Mouse (Mus musculus) gastrocnemius, postnatal 10 days (tissue): ENCODE data around the gene Tssk6. TPM values are rescaled to one million over a fixed set of nuclear protein-coding genes. Genes with fewer than 3 reads are reported as not detected.
"Not testable (repeated sequence)": the region's sequence is repeated elsewhere in the genome, so short reads cannot be mapped to it uniquely, and the experiment has no call there.

ENCODE experiments used
- DNase-seq: peaks from one replicate; pipeline ENCODE4 v3.0.0; 2021; ENCODE audit warnings: mixed read lengths
- total RNA-seq, 2 experiments: library from RNA; stranded (reverse); gene quantifications; 2 replicates each; pipeline ENCODE4 v1.2.3; 2021

Tssk6 gene
- total RNA-seq, 2 experiments from 2014 or later = 0.38 TPM; not detected in 1

- peak; percentile 59 for DNase-seq
Measured at GRCm38 (mm10) chr8:69919010-69919409, 17.0 kb downstream of the Tssk6 start.

- no peak for DNase-seq
Measured at GRCm38 (mm10) chr8:69919876-69920662, 18.1 kb downstream of the Tssk6 start.

- no peak for DNase-seq
Measured at GRCm38 (mm10) chr8:69921141-69921540, 19.2 kb downstream of the Tssk6 start.

- no peak for DNase-seq
Measured at GRCm38 (mm10) chr8:69923986-69924385, 22.0 kb downstream of the Tssk6 start.

GRCm38 (mm10) chr8:69926901-69927300 lies 24.9 kb downstream of the Tssk6 start:
- DNase-seq = no peak

- no peak for DNase-seq
Measured at GRCm38 (mm10) chr8:69933811-69934210, 31.8 kb downstream of the Tssk6 start.

GRCm38 (mm10) chr8:69934582-69934981 lies 32.6 kb downstream of the Tssk6 start:
- no peak for DNase-seq

GRCm38 (mm10) chr8:69935431-69935830 lies 33.4 kb downstream of the Tssk6 start:
- no peak for DNase-seq

- no peak for DNase-seq
Measured at GRCm38 (mm10) chr8:69936050-69936794, 34.2 kb downstream of the Tssk6 start.

- no peak for DNase-seq
Measured at GRCm38 (mm10) chr8:69937466-69937865, 35.5 kb downstream of the Tssk6 start.

- DNase-seq = no peak
Measured at GRCm38 (mm10) chr8:69938245-69938982, 36.4 kb downstream of the Tssk6 start.

- peak; percentile 36 for DNase-seq
Measured at GRCm38 (mm10) chr8:69939633-69940032, 37.6 kb downstream of the Tssk6 start.

GRCm38 (mm10) chr8:69940386-69940785 lies 38.4 kb downstream of the Tssk6 start:
- DNase-seq = no peak

- DNase-seq = not testable (repeated sequence)
Measured at GRCm38 (mm10) chr8:69942495-69942894, 40.5 kb downstream of the Tssk6 start.

- no peak for DNase-seq
Measured at GRCm38 (mm10) chr8:69950300-69950699, 48.3 kb downstream of the Tssk6 start.

Other genes starting within 250 kb of the Tssk6 start
- gene Zfp964, start 247.7 kb upstream of the Tssk6 start, total RNA-seq = 1 to 10 TPM; 1.1 to 1.3 TPM
- 10 to 100 TPM; 12.7 to 12.8 TPM for gene Zfp869, start 191.5 kb upstream of the Tssk6 start, total RNA-seq
- 1 to 10 TPM; 4.0 to 5.0 TPM for gene Zfp963, start 152.2 kb upstream of the Tssk6 start, total RNA-seq
- 1 to 10 TPM; 2.6 to 3.9 TPM for gene Gm20422, start 127.3 kb upstream of the Tssk6 start, total RNA-seq
- 10 to 100 TPM; 13.4 to 17.8 TPM for gene Atp13a1, start 111.0 kb upstream of the Tssk6 start, total RNA-seq
- gene Zfp866, start 111.0 kb upstream of the Tssk6 start, total RNA-seq = 10 to 100 TPM; 11.5 to 17.7 TPM
- gene Gmip, start 93.5 kb upstream of the Tssk6 start, total RNA-seq = 1 to 10 TPM; 3.3 to 5.8 TPM
- under 1 TPM; 0.07 to 0.25 TPM for gene Lpar2, start 79.8 kb upstream of the Tssk6 start, total RNA-seq
- 1 to 10 TPM in 1 of 2 experiments, under 1 TPM in 1; 0.47 to 1.1 TPM for gene Pbx4, start 69.7 kb upstream of the Tssk6 start, total RNA-seq
- gene Cilp2, start 14.5 kb upstream of the Tssk6 start, total RNA-seq = 10 to 100 TPM; 25.3 to 28.4 TPM
- gene Ndufa13, start 374 bp downstream of the Tssk6 start, total RNA-seq = 100 to 1,000 TPM; 236 to 268 TPM
- 1 to 10 TPM; 9.0 to 9.5 TPM for gene Yjefn3, start 528 bp downstream of the Tssk6 start, total RNA-seq
- 10 to 100 TPM; 40.4 to 46.5 TPM for gene Gatad2a, start 94.2 kb downstream of the Tssk6 start, total RNA-seq
- gene Mau2, start 140.6 kb downstream of the Tssk6 start, total RNA-seq = 10 to 100 TPM; 27.8 to 30.9 TPM
- 10 to 100 TPM; 20.2 to 22.5 TPM for gene Sugp1, start 140.6 kb downstream of the Tssk6 start, total RNA-seq
- gene Tm6sf2, start 170.7 kb downstream of the Tssk6 start, total RNA-seq = not detected
- under 1 TPM; 0.07 to 0.36 TPM for gene Hapln4, start 181.3 kb downstream of the Tssk6 start, total RNA-seq
- under 1 TPM; 0.61 to 0.81 TPM for gene Ncan, start 218.7 kb downstream of the Tssk6 start, total RNA-seq
- gene Nr2c2ap, start 229.1 kb downstream of the Tssk6 start, total RNA-seq = 1 to 10 TPM; 6.3 to 7.1 TPM
- 10 to 100 TPM in 1 of 2 experiments, 1 to 10 TPM in 1; 8.2 to 10.1 TPM for gene Rfxank, start 237.0 kb downstream of the Tssk6 start, total RNA-seq
- 10 to 100 TPM; 17.0 to 23.9 TPM for gene Borcs8, start 237.3 kb downstream of the Tssk6 start, total RNA-seq
- gene Mef2b, start 237.5 kb downstream of the Tssk6 start, total RNA-seq = under 1 TPM; 0.35 to 0.45 TPM